Mouse (Mus musculus) kidney, embryonic 16.5 days (tissue): ENCODE measurements around the gene Rtl3. TPM values are rescaled to one million over a fixed set of nuclear protein-coding genes. Genes with fewer than 3 reads are reported as not detected.

Experiments
- ATAC-seq: fragments of 200-750 bp; cut with Nextera tagmentation; 2 replicates; pipeline ENCODE4 v1.8.0; 2017; ENCODE audit warnings: moderate TSS enrichment; ENCODE audit not compliant: low FRiP score, low TSS enrichment
- H3K27ac ChIP-seq: fragments of 300-500 bp; sonication (generic); 2 replicates; pipeline ENCODE4 v1.5.1; 2014; ENCODE audit warnings: low read length
- H3K27me3 ChIP-seq: fragments of 300-500 bp; sonication (generic); 2 replicates; pipeline ENCODE4 v1.6.1; 2014; ENCODE audit warnings: low read length, control low read depth, mixed read lengths; ENCODE audit not compliant: insufficient read depth
- H3K36me3 ChIP-seq: fragments of 300-500 bp; sonication (generic); 2 replicates; pipeline ENCODE4 v1.6.1; 2014; ENCODE audit warnings: low read length, control low read depth, mixed read lengths; ENCODE audit not compliant: insufficient read depth
- H3K4me1 ChIP-seq: fragments of 300-500 bp; sonication (generic); 2 replicates; pipeline ENCODE4 v1.6.1; 2014; ENCODE audit warnings: low read length, control low read depth, mixed read lengths; ENCODE audit not compliant: insufficient read depth
- H3K4me2 ChIP-seq: fragments of 300-500 bp; sonication (generic); replicated peaks from 2 replicates; pipeline ENCODE4 v1.6.1; 2014; ENCODE audit warnings: low read depth, low read length
- H3K4me3 ChIP-seq: fragments of 300-500 bp; sonication (generic); 2 replicates; pipeline ENCODE4 v1.5.1; 2014; ENCODE audit warnings: mild to moderate bottlenecking, low read length
- H3K9ac ChIP-seq: fragments of 300-500 bp; sonication (generic); replicated peaks from 2 replicates; pipeline ENCODE4 v1.6.1; 2014; ENCODE audit warnings: low read length
- H3K9me3 ChIP-seq: fragments of 300-500 bp; sonication (generic); 2 replicates; pipeline ENCODE4 v1.6.1; 2016; ENCODE audit warnings: low read length, control low read depth
- WGBS: fragments of 180-500 bp; shearing (Covaris S2); extraction: QIAGEN DNeasy Blood & Tissue Kit; methylation state at CpG from one replicate; pipeline ENCODE4 v1.1.7; 2014; 5-methylcytosine and 5-hydroxymethylcytosine counted together
- polyA plus RNA-seq: library from polyadenylated mRNA; unstranded; fragments of >200 nt; fragmentation: Nextera tagmentation; extraction: Ambion mirVana; gene quantifications from 2 replicates; pipeline ENCODE4 v1.2.1, GENCODE M21; 2015

The Rtl3 gene
- polyA plus RNA-seq, 1 experiment from 2014 or later = 5.0 TPM

DNA sequence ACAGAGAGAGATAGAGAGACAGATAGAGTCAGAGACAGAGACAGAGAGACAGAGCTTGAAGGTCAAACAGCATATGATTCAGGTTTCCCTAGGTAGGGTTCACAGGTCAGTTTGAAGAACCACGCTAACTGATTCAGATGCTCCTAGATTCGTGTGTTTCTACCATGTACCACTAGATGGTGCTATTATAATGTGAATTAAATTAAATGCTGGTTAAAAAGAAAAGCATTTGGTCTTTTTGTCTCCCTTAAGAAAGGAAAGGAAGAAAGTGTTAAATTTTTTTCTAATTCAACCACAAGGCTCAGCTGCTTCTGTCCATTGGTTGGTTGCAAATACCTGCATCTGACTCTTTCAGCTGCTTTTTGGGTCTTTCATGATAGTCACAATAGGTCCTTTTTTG lies 45.8 kb downstream of the Rtl3 start:
- Histone ChIP-seq H3K36me3 (no peaks in the 10 kb centered on the region), H3K4me1 (no peaks in the 10 kb centered on the region), H3K4me2 (no peak overlapping the region), H3K4me3 (no peak overlapping the region), H3K27ac (no peak overlapping the region), H3K9me3 (no peaks in the 10 kb centered on the region), H3K9ac (no peak overlapping the region), H3K27me3 (peaks cover 5% of the 10 kb centered on the region; the same call in 1 of the 2 replicates)
- WGBS = 9% methylated on average over 2 of the region's 2 CpGs
- ATAC-seq = no peak

Other genes with a start within 250 kb of the Rtl3 start
- 2.7 and 3.7 TPM in 2 replicates for gene Cysltr1, start 237.0 kb downstream of the Rtl3 start, polyA plus RNA-seq
- gene Lpar4, start 80.0 kb upstream of the Rtl3 start, polyA plus RNA-seq = 13.6 and 14.2 TPM in 2 replicates
- 0.05 TPM in 1 of 2 replicates, not detected in the other for gene P2ry10, start 247.8 kb upstream of the Rtl3 start, polyA plus RNA-seq